Mouse (Mus musculus) ES-Bruce4 (cell line): ENCODE data around the gene Tctn1. TPM values are rescaled to one million over a fixed set of nuclear protein-coding genes. Genes with fewer than 3 reads are reported as not detected.
A peak's percentile ranks its signal among the peaks of the same experiment; 100 is the strongest.

Experiments used
- H3K27ac ChIP-seq: 2 replicates; pipeline ENCODE4 v1.5.1; 2012; ENCODE audit warnings: low read length, inconsistent platforms; ENCODE audit not compliant: insufficient read depth
- H3K27me3 ChIP-seq: 2 replicates; pipeline ENCODE4 v1.6.1; 2012; ENCODE audit warnings: mild to moderate bottlenecking, low read length, inconsistent platforms; ENCODE audit not compliant: control insufficient read depth, poor library complexity, insufficient read depth, severe bottlenecking
- H3K36me3 ChIP-seq: 2 replicates; pipeline ENCODE4 v1.6.1; 2012; ENCODE audit warnings: inconsistent platforms, mild to moderate bottlenecking, low read length, moderate library complexity; ENCODE audit not compliant: control insufficient read depth, poor library complexity, insufficient read depth, severe bottlenecking
- H3K4me1 ChIP-seq: one replicate; pipeline ENCODE4 v1.8.1; 2011; ENCODE audit warnings: low read length; ENCODE audit not compliant: control insufficient read depth, insufficient read depth
- H3K4me3 ChIP-seq: 2 replicates; pipeline ENCODE4 v1.5.1; 2011; ENCODE audit warnings: low read depth, mild to moderate bottlenecking, low read length
- H3K9ac ChIP-seq: 2 replicates; pipeline ENCODE4 v1.6.1; 2012; ENCODE audit warnings: low read depth, mild to moderate bottlenecking, inconsistent platforms; ENCODE audit not compliant: poor library complexity, severe bottlenecking
- H3K9me3 ChIP-seq: replicated peaks from 2 replicates; pipeline ENCODE4 v1.6.1; 2012; ENCODE audit warnings: mild to moderate bottlenecking, low read length, inconsistent platforms; ENCODE audit not compliant: control insufficient read depth, poor library complexity, insufficient read depth, severe bottlenecking
- CTCF ChIP-seq: IDR thresholded peaks from one replicate; pipeline ENCODE4 v1.8.1; 2011; ENCODE audit warnings: low read depth, low read length
- EP300 ChIP-seq: IDR thresholded peaks from 2 replicates; pipeline ENCODE4 v1.6.1; 2011; ENCODE audit warnings: low read depth, low read length; ENCODE audit not compliant: insufficient read depth
- POLR2A ChIP-seq: IDR thresholded peaks from one replicate; pipeline ENCODE4 v1.8.1; 2011; ENCODE audit warnings: low read length; ENCODE audit not compliant: insufficient read depth
- polyA plus RNA-seq: library from polyadenylated mRNA; stranded (reverse); fragments of >200 nt; gene quantifications from 2 replicates; pipeline ENCODE4 v1.2.4, GENCODE M21; 2011; ENCODE audit warnings: low read depth; ENCODE audit not compliant: missing spikeins, insufficient read depth, insufficient read length

Gene Tctn1
- polyA plus RNA-seq, 1 experiment: 18.3 TPM

GRCm38 (mm10) chr5:122286191-122286590, 21.9 kb upstream of the Tctn1 start:
- Histone ChIP-seq H3K27me3 (no peaks in the 10 kb centered on the region), H3K9me3 (no peaks in the 10 kb centered on the region), H3K36me3 (peaks cover 6% of the 10 kb centered on the region; the same call in 1 of the 2 replicates), H3K9ac (no peak overlapping the region), H3K27ac (no peak overlapping the region), H3K4me1 (no peaks in the 10 kb centered on the region), H3K4me3 (no peak overlapping the region)
- TF ChIP-seq EP300 (no peak), POLR2A (no peak), CTCF (no peak)

- Histone ChIP-seq H3K27ac (no peak overlapping the region), H3K4me3 (no peak overlapping the region), H3K4me1 (no peaks in the 10 kb centered on the region), H3K36me3 (peaks cover 6% of the 10 kb centered on the region; the same call in 1 of the 2 replicates), H3K9ac (no peak overlapping the region), H3K9me3 (no peaks in the 10 kb centered on the region), H3K27me3 (no peaks in the 10 kb centered on the region)
- TF ChIP-seq POLR2A (no peak), EP300 (no peak), CTCF (no peak)
Measured at GRCm38 (mm10) chr5:122285767-122286150, 21.5 kb upstream of the Tctn1 start.

DNA sequence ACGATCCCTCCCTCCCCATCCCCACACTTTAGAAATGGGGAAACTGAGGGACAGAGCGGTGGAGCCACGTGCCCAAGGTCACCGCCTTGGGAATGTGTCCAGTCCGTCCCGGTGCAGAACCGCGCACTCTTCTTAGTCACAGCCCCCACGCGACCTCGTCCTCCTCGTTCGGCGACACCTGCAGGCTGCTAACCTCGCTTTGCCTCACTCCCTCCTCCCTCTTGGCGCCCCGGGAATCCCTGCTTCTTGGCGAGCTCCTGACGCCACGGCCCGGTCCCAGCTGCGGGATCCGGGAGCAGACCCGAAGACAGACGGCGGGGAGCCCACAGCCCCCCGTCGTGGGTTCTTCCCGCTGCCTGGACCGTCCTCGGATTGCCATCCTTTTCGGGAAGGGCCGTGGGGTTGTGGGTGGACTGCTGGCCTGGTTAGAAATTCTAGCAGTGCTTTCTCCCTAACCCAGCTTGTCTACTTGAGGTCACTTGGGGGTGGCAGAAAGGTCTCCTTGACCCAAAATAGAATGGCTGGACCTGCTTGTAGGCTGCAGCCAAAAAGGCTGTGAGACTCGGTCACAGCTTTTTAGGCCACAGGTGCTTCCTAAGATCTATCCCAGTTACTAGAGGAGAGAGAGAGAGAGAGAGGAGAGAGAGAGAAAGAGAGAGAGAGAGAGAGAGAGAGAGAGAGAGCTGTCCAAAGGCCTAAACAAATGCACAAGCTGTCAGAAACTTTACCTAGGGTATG, 20.9 kb upstream of the Tctn1 start:
- no peak overlapping the region for H3K27ac ChIP-seq
- peak overlapping the region; percentile 97 for H3K9ac ChIP-seq
- peaks cover 6% of the 10 kb centered on the region; the same call in 1 of the 2 replicates for H3K36me3 ChIP-seq
- H3K27me3 ChIP-seq: no peaks in the 10 kb centered on the region
- peak overlapping the region; percentile 91 for H3K4me3 ChIP-seq
- H3K9me3 ChIP-seq: no peaks in the 10 kb centered on the region
- no peak for TF ChIP-seq POLR2A
- no peak for TF ChIP-seq CTCF
- no peak for TF ChIP-seq EP300
- H3K4me1 ChIP-seq: no peaks in the 10 kb centered on the region

DNA sequence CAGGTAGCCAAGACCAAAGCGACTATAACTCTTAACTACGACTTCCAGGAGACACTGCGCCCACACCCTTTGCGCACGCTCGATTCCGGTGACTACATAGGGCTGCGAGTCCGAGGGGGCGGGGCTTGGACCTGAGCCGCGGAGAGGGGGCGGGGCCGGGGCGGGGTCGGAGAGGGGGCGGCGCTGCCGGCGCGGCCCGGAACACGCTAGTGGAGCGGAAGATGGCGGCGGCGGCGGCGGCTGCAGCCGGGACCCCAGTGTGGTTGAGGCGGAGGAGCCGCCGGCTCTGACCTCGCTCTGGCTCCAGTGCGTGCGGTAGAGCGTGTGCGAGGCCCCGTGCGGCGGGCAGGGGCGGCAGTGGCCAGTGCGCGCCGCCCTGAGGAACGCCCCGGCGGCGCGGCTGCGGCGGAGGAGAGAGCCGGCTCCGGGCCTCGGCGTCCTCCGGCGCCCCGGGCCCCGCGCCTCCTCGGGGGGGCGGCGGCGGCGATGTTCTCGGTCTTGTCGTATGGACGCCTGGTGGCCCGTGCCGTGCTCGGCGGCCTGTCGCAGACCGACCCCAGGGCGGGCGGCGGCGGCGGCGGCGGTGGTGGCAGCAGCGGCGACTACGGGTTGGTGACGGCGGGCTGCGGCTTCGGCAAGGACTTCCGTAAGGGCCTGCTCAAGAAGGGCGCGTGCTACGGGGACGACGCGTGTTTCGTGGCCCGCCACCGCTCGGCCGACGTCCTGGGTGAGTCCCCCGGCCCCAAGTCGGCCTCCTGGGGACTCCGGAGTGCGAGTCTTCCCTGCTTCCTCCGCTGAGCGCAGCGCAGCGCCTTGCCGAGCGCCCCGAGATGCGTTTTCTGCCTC, 20.1 kb upstream of the Tctn1 start, which contains the start of gene Pptc7:
Pptc7 (plus strand) TSS at position 183 of the 846 bp plus-strand sequence.
- no peaks in the 10 kb centered on the region for H3K27me3 ChIP-seq
- H3K4me1 ChIP-seq: no peaks in the 10 kb centered on the region
- no peak for TF ChIP-seq POLR2A
- TF ChIP-seq CTCF: no peak
- TF ChIP-seq EP300: no peak
- H3K4me3 ChIP-seq: peak within 1 kb of the TSS; percentile 91
- peaks cover 6% of the 10 kb centered on the region; the same call in 1 of the 2 replicates for H3K36me3 ChIP-seq
- H3K9ac ChIP-seq: peak within 1 kb of the TSS; percentile 97
- H3K9me3 ChIP-seq: no peaks in the 10 kb centered on the region
- H3K27ac ChIP-seq: no peak within 1 kb of the TSS

GRCm38 (mm10) chr5:122283828-122284182, 19.5 kb upstream of the Tctn1 start:
- H3K9me3 ChIP-seq: no peaks in the 10 kb centered on the region
- H3K27ac ChIP-seq: no peak overlapping the region
- TF ChIP-seq POLR2A (no peak), EP300 (no peak)
- H3K4me1 ChIP-seq: no peaks in the 10 kb centered on the region
- H3K36me3 ChIP-seq: peaks cover 6% of the 10 kb centered on the region; the same call in 1 of the 2 replicates
- no peaks in the 10 kb centered on the region for H3K27me3 ChIP-seq
- H3K4me3 ChIP-seq: no peak overlapping the region
- H3K9ac ChIP-seq: no peak overlapping the region
